Mouse (Mus musculus) intestine, postnatal 0 days (tissue): ENCODE measurements around the gene Mapk3. TPM values are rescaled to one million over a fixed set of nuclear protein-coding genes. Genes with fewer than 3 reads are reported as not detected.

Source experiments
- ATAC-seq: fragments of 200-750 bp; cut with Nextera tagmentation; 2 replicates; pipeline ENCODE4 v1.8.0; 2017; ENCODE audit warnings: mild to moderate bottlenecking, moderate TSS enrichment, moderate library complexity
- H3K27ac ChIP-seq: fragments of 300-500 bp; sonication (generic); 2 replicates; pipeline ENCODE4 v1.5.1; 2014; ENCODE audit warnings: mild to moderate bottlenecking, low read depth, low read length, moderate library complexity
- H3K27me3 ChIP-seq: fragments of 300-500 bp; sonication (generic); replicated peaks from 2 replicates; pipeline ENCODE4 v1.6.1; 2014; ENCODE audit warnings: low read length, mixed read lengths; ENCODE audit not compliant: control insufficient read depth, insufficient read depth
- H3K36me3 ChIP-seq: fragments of 300-500 bp; sonication (generic); 2 replicates; pipeline ENCODE4 v1.6.1; 2014; ENCODE audit warnings: mild to moderate bottlenecking, moderate library complexity; ENCODE audit not compliant: control insufficient read depth, insufficient read depth
- H3K4me1 ChIP-seq: fragments of 300-500 bp; sonication (generic); replicated peaks from 2 replicates; pipeline ENCODE4 v1.6.1; 2014; ENCODE audit warnings: antibody characterized with exemption, low read length, mixed read lengths; ENCODE audit not compliant: control insufficient read depth, insufficient read depth
- H3K4me2 ChIP-seq: fragments of 300-500 bp; sonication (generic); replicated peaks from 2 replicates; pipeline ENCODE4 v1.6.1; 2014; ENCODE audit warnings: low read depth, mild to moderate bottlenecking, moderate library complexity
- H3K4me3 ChIP-seq: fragments of 300-500 bp; sonication (generic); 2 replicates; pipeline ENCODE4 v1.5.1; 2014; ENCODE audit warnings: low read depth, low read length
- H3K9ac ChIP-seq: fragments of 300-500 bp; sonication (generic); 2 replicates; pipeline ENCODE4 v1.6.1; 2014; ENCODE audit warnings: mild to moderate bottlenecking, low read depth, low read length
- H3K9me3 ChIP-seq: fragments of 300-500 bp; sonication (generic); 2 replicates; pipeline ENCODE4 v1.6.1; 2016; ENCODE audit warnings: mixed run types; ENCODE audit not compliant: control insufficient read depth
- CTCF ChIP-seq: sonication (generic); IDR thresholded peaks from 2 replicates; pipeline ENCODE4 v1.5.1; 2016; ENCODE audit warnings: low read depth, mild to moderate bottlenecking, control low read depth, antibody characterized with exemption, moderate library complexity
- WGBS: fragments of 180-500 bp; shearing (Covaris S2); extraction: QIAGEN DNeasy Blood & Tissue Kit; methylation state at CpG from one replicate; pipeline ENCODE4 v1.1.7; 2014; 5-methylcytosine and 5-hydroxymethylcytosine counted together
- polyA plus RNA-seq: library from polyadenylated mRNA; unstranded; fragments of >200 nt; fragmentation: Nextera tagmentation; extraction: Ambion mirVana; gene quantifications from 2 replicates; pipeline ENCODE4 v1.2.1, GENCODE M21; 2015

The Mapk3 gene
- polyA plus RNA-seq, 1 experiment from 2014 or later = 131 TPM

DNA sequence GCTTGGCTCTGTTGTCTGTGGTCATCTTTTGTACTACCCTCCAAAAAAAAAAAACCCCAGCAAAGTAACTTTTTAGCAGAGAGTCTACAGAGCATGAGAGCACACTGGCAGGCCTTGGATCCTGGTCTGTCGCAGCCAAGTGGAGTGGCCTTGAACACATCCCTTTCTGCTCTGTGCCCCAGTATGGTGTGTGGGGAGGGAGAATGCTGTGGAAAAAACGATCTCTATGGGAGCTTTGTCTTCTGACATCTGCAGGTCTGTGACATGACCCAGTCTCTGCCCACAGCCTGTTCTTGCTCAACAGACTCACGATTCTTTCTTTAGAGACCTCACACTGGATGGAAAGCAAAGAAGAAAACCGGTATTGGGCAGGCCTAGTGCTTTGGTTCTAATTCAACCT, 1.6 kb downstream of the Mapk3 start:
- TF ChIP-seq CTCF = no peak
- no peaks in the 10 kb centered on the region for H3K27me3 ChIP-seq
- peak overlapping the region; percentile 88 for H3K4me2 ChIP-seq
- peaks cover 41% of the 10 kb centered on the region for H3K36me3 ChIP-seq
- peak overlapping the region; percentile 88 for H3K4me3 ChIP-seq
- H3K9ac ChIP-seq = no peak overlapping the region
- H3K4me1 ChIP-seq = peaks cover 14% of the 10 kb centered on the region; the same call in 1 of the 2 replicates
- H3K27ac ChIP-seq = peak overlapping the region; percentile 95
- H3K9me3 ChIP-seq = no peaks in the 10 kb centered on the region
- no peak for ATAC-seq
- 25% methylated on average over 4 of the region's 4 CpGs for WGBS

DNA sequence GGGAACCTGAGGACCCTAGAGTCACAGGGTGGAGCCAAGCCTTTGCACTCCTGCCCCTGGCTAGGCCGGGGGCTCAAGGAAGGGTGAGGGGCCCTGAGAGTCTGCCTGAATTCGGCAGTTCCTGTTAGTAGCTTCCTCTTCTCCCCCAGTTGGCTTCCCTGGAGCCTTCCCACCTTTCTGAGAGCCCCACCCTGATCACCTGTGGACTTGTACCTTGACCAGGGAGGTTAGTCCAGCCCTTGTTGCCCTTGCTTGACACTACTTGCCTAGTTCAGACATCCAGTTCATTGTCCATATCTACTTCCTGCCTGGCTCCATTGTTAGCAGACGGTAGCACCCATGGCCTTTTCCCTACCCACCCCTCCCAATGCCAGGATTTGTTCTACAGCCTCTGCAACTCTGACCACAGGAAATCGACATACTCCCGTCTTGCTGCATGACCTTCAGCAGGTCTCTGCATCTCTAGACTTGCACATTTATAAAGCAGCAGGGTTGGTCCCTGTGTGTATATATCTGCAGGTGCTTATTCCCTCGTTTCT, 2.2 kb downstream of the Mapk3 start:
- H3K36me3 ChIP-seq = peaks cover 48% of the 10 kb centered on the region
- no peaks in the 10 kb centered on the region for H3K9me3 ChIP-seq
- peak overlapping the region; percentile 95 for H3K27ac ChIP-seq
- WGBS = 18% methylated on average over 6 of the region's 6 CpGs
- TF ChIP-seq CTCF = no peak
- H3K4me3 ChIP-seq = no peak overlapping the region
- H3K4me1 ChIP-seq = peaks cover 14% of the 10 kb centered on the region; the same call in 1 of the 2 replicates
- no peaks in the 10 kb centered on the region for H3K27me3 ChIP-seq
- ATAC-seq = peak; percentile 63
- no peak overlapping the region for H3K9ac ChIP-seq
- H3K4me2 ChIP-seq = peak overlapping the region; percentile 88

DNA sequence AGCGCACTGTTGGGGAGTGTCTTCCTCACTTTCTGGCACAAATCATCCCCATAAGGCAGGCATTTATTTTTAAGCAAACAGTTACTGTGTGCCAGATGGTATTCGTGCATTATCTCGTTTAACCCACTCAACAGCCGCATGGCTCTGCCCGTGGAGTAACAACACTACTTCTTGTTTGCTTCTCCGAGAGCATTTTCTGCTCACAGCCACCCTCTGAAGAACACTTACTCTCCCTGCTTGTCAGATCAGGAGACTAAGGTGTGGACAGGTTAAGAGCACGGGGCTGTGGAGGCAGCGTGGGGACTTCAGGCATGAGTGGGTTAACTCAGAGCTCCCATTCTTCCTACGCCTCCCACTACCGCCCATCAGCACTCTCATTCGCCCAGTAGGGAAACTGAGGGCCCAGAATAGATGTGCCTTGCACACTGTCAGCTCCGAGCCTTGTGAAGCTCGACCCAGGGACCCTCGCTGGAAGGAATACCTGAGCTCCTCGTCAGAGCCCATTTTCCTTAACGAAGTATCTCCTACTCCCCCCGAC, 3.1 kb downstream of the Mapk3 start:
- no peak for ATAC-seq
- no peak overlapping the region for H3K4me3 ChIP-seq
- no peak overlapping the region for H3K9ac ChIP-seq
- TF ChIP-seq CTCF = no peak
- 0 out of 2 replicates have a peak overlapping the region, but pooled peaks have one; percentile 3 for H3K27ac ChIP-seq
- peaks cover 14% of the 10 kb centered on the region; the same call in 1 of the 2 replicates for H3K4me1 ChIP-seq
- WGBS = 61% methylated on average over 17 of the region's 17 CpGs
- peaks cover 57% of the 10 kb centered on the region for H3K36me3 ChIP-seq
- H3K9me3 ChIP-seq = no peaks in the 10 kb centered on the region
- no peaks in the 10 kb centered on the region for H3K27me3 ChIP-seq
- peak overlapping the region; percentile 13; the same call in 1 of the 2 replicates for H3K4me2 ChIP-seq

DNA sequence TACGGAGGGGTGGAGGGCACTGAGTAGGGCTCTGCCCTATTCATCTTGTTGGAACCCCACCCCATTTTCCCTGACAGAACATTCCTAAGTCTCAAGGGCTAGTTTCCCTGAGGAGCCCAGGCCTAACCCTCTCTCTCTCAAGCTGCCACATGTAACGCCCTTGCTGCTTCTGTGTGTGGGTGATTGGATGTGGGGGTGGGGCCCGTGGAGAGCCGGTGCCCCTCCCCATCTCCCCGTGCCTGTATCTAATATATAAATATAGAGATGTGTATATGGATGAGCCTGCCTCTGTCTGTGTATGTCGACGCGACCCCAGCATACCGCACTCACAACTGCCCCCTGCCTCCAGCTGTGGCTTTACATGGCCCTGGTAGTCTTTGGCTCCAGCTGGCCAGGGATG, 6.1 kb downstream of the Mapk3 start:
- TF ChIP-seq CTCF = no peak
- H3K9ac ChIP-seq = no peak overlapping the region

DNA sequence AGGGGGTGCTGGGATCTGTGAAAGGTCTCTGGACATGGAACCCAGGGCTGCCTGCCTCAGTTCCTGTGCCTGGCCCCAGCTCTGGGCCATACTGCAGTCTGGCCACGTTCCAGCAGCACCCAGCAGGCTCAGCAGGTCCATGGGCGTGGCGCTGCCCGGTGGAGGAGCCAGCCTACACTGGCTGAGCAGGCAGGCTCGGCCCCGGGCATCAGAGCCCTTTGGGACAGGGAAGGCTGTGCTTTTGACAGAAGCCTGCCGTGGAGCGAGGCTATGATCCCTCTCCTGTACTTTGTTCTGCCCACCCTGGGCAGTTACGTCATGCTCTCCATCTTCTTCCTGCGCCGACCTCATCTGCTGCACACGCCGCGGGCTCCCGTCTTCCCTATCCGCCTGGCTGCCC, 6.8 kb downstream of the Mapk3 start, which contains the start of gene Gdpd3:
Gene Gdpd3 (plus strand): TSS at position 134 of the 400 bp plus-strand sequence.
- peaks cover 12% of the 10 kb centered on the region; the same call in 1 of the 2 replicates for H3K4me1 ChIP-seq
- no peak within 1 kb of the TSS for H3K9ac ChIP-seq
- WGBS = 65% methylated on average over 16 of the region's 16 CpGs
- H3K4me3 ChIP-seq = no peak within 1 kb of the TSS
- no peak for TF ChIP-seq CTCF
- peaks cover 94% of the 10 kb centered on the region for H3K36me3 ChIP-seq
- H3K4me2 ChIP-seq = no peak within 1 kb of the TSS
- H3K27me3 ChIP-seq = no peaks in the 10 kb centered on the region
- ATAC-seq = no peak; the same call in 1 of the 2 replicates
- H3K27ac ChIP-seq = 0 out of 2 replicates have a peak within 1 kb of the TSS, but pooled peaks have one; percentile 15
- H3K9me3 ChIP-seq = no peaks in the 10 kb centered on the region

More for the DNA sequence above, 6.1 kb downstream of the Mapk3 start:
- Histone ChIP-seq H3K4me2 (no peak overlapping the region), H3K4me3 (no peak overlapping the region), H3K4me1 (peaks cover 14% of the 10 kb centered on the region; the same call in 1 of the 2 replicates), H3K27me3 (no peaks in the 10 kb centered on the region), H3K36me3 (peaks cover 87% of the 10 kb centered on the region), H3K9me3 (no peaks in the 10 kb centered on the region), H3K27ac (no peak overlapping the region)
- 80% methylated on average over 9 of the region's 9 CpGs for WGBS
- no peak for ATAC-seq

DNA sequence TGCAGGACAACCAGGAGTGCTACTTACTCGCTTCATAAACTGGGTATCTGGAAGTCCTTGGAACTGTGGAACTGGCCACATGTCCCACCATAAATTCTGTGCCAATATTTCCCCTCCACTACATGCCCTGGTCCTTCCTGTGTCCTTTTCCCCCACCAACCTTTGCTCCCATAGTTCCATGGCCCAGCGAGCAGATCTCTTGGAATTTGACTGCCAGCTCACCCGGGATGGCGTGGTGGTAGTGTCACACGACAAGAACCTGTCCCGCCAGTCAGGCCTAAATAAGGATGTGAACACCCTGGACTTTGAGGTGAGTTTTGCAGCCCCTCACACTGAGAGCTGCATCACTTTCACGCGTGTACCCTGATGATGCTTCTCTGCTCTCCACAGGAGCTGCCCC, 7.6 kb downstream of the Mapk3 start:
- no peak for TF ChIP-seq CTCF
- H3K27ac ChIP-seq = no peak overlapping the region
- H3K27me3 ChIP-seq = no peaks in the 10 kb centered on the region
- H3K9ac ChIP-seq = no peak overlapping the region
- H3K4me3 ChIP-seq = no peak overlapping the region
- no peak overlapping the region for H3K4me2 ChIP-seq
- no peaks in the 10 kb centered on the region for H3K9me3 ChIP-seq
- H3K4me1 ChIP-seq = 0 out of 2 replicates have a peak, but pooled peaks cover 6% of the 10 kb centered on the region
- WGBS = 85% methylated on average over 8 of the region's 8 CpGs
- no peak for ATAC-seq
- H3K36me3 ChIP-seq = peaks cover 94% of the 10 kb centered on the region
